Mouse (Mus musculus) adrenal gland, postnatal 25 days (tissue): ENCODE results near the gene Pira2. TPM values are rescaled to one million over a fixed set of nuclear protein-coding genes. Genes with fewer than 3 reads are reported as not detected.
"Not testable (repeated sequence)": the region's sequence is repeated elsewhere in the genome, so short reads cannot be mapped to it uniquely, and the experiment has no call there.

Experiments
- DNase-seq: peaks from one replicate; pipeline ENCODE4 v3.0.0; 2021; ENCODE audit warnings: mixed read lengths
- long read RNA-seq: library from polyadenylated mRNA; stranded (forward); transcript quantifications from one replicate; pipeline ENCODE4 v2.0.0, GENCODE M21; 2021
- total RNA-seq: library from RNA; stranded (reverse); gene quantifications from 2 replicates; pipeline ENCODE4 v1.2.3, GENCODE M21; 2021

Pira2 gene
- 0.81 TPM in 1 of 2 replicates, not detected in the other for total RNA-seq
- long read RNA-seq, result 0 reads

GRCm38 (mm10) chr7:3844951-3845350 lies at the start of gene Pira2:
Gene Pira2, minus strand, starts transcription at chr7:3845051.
- not testable (repeated sequence) for DNase-seq

- DNase-seq, result not testable (repeated sequence)
These were observed 30.2 kb upstream of the Pira2 start for GRCm38 (mm10) chr7:3875032-3875431.

- DNase-seq, result not testable (repeated sequence)
These were observed 7.0 kb downstream of the Pira2 start for GRCm38 (mm10) chr7:3837854-3838253.

- DNase-seq, result not testable (repeated sequence)
These were observed 14.2 kb downstream of the Pira2 start for GRCm38 (mm10) chr7:3830633-3831032.

- not testable (repeated sequence) for DNase-seq
These were observed 19.3 kb downstream of the Pira2 start, which contains the start of gene Gm15448 for GRCm38 (mm10) chr7:3825599-3825998. Gene Gm15448, minus strand, starts transcription at chr7:3825687.

DNA sequence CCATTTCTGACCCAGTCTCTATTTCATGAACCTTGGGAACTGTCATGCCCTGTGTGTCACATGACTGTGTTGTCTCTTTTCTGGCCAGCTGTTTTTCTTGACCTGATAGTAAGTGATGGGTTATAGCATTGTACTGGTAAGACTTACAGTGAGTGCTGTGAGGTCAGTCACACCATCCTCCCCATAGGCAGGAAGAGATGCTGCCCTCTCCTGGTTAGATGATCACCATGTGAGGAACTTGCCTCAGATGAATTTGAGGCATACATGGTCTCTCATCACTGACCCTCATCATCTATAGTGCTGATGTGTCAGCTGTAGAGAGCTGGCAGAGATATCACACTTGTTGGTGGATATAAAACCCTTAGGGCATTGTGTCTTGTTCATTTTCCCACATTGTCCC lies 32.9 kb downstream of the Pira2 start:
- not testable (repeated sequence) for DNase-seq

GRCm38 (mm10) chr7:3802935-3803334 lies 41.9 kb downstream of the Pira2 start:
- not testable (repeated sequence) for DNase-seq

GRCm38 (mm10) chr7:3799940-3800339 lies 44.9 kb downstream of the Pira2 start:
- DNase-seq, result not testable (repeated sequence)

GRCm38 (mm10) chr7:3796286-3796685 lies 48.6 kb downstream of the Pira2 start:
- not testable (repeated sequence) for DNase-seq

Other genes starting within 250 kb of the Pira2 start
- 0.39 TPM in 1 of 2 replicates, not detected in the other for gene Oscar, start 228.9 kb downstream of the Pira2 start, total RNA-seq
- gene Ndufa3, start 227.7 kb downstream of the Pira2 start, total RNA-seq, result 484 and 641 TPM in 2 replicates
- 22.8 and 24.4 TPM in 2 replicates for gene Tfpt, start 215.1 kb downstream of the Pira2 start, total RNA-seq
- 42.0 and 46.4 TPM in 2 replicates for gene Prpf31, start 215.1 kb downstream of the Pira2 start, total RNA-seq
- 71.6 and 75.9 TPM in 2 replicates for gene Cnot3, start 199.8 kb downstream of the Pira2 start, total RNA-seq
- 16.2 and 17.1 TPM in 2 replicates for gene Leng1, start 179.2 kb downstream of the Pira2 start, total RNA-seq
- 13.7 and 20.1 TPM in 2 replicates for gene Tmc4, start 167.5 kb downstream of the Pira2 start, total RNA-seq
- 96.6 and 122 TPM in 2 replicates for gene Tsen34, start 152.2 kb downstream of the Pira2 start, total RNA-seq
- 76.1 and 85.5 TPM in 2 replicates for gene Mboat7, start 151.5 kb downstream of the Pira2 start, total RNA-seq
- 939 and 948 TPM in 2 replicates for gene Rps9, start 141.1 kb downstream of the Pira2 start, total RNA-seq
- 0.76 and 0.85 TPM in 2 replicates for gene Pirb, start 124.7 kb downstream of the Pira2 start, total RNA-seq
- 0.30 TPM in 1 of 2 replicates, not detected in the other for gene Gm15448, start 19.4 kb downstream of the Pira2 start, total RNA-seq
- not detected in 2 replicates for gene Gm14548, start 53.1 kb upstream of the Pira2 start, total RNA-seq
- 0.24 and 0.48 TPM in 2 replicates for gene Lilra6, start 70.5 kb upstream of the Pira2 start, total RNA-seq
- gene Lair1, start 218.2 kb upstream of the Pira2 start, total RNA-seq, result 1.2 TPM in 2 replicates